Mouse (Mus musculus) heart, embryonic 11.5 days (tissue): ENCODE measurements around the gene Ncoa7. TPM values are rescaled to one million over a fixed set of nuclear protein-coding genes. Genes with fewer than 3 reads are reported as not detected.

Experiments
- ATAC-seq: fragments of 200-750 bp; cut with Nextera tagmentation; replicated peaks from 2 replicates; pipeline ENCODE4 v1.8.0; 2017; ENCODE audit warnings: moderate library complexity; ENCODE audit not compliant: insufficient number of reproducible peaks, low FRiP score, low TSS enrichment
- H3K27ac ChIP-seq: fragments of 300-500 bp; sonication (generic); 2 replicates; pipeline ENCODE4 v1.5.1; 2014; ENCODE audit warnings: mild to moderate bottlenecking, low read depth, low read length
- H3K27me3 ChIP-seq: fragments of 300-500 bp; sonication (generic); 2 replicates; pipeline ENCODE4 v1.6.1; 2014; ENCODE audit warnings: mild to moderate bottlenecking, low read length, mixed read lengths; ENCODE audit not compliant: control insufficient read depth, insufficient read depth
- H3K36me3 ChIP-seq: fragments of 300-500 bp; sonication (generic); 2 replicates; pipeline ENCODE4 v1.6.1; 2014; ENCODE audit warnings: mild to moderate bottlenecking, low read length, moderate library complexity, mixed read lengths; ENCODE audit not compliant: control insufficient read depth, insufficient read depth
- H3K4me1 ChIP-seq: fragments of 300-500 bp; sonication (generic); 2 replicates; pipeline ENCODE4 v1.6.1; 2014; ENCODE audit warnings: low read length; ENCODE audit not compliant: control insufficient read depth, insufficient read depth
- H3K4me2 ChIP-seq: fragments of 300-500 bp; sonication (generic); 2 replicates; pipeline ENCODE4 v1.6.1; 2014; ENCODE audit warnings: mild to moderate bottlenecking, moderate library complexity
- H3K4me3 ChIP-seq: fragments of 300-500 bp; sonication (generic); 2 replicates; pipeline ENCODE4 v1.5.1; 2014; ENCODE audit warnings: low read depth, low read length
- H3K9ac ChIP-seq: fragments of 300-500 bp; sonication (generic); 2 replicates; pipeline ENCODE4 v1.6.1; 2014; ENCODE audit warnings: mild to moderate bottlenecking, low read depth, low read length, moderate library complexity
- H3K9me3 ChIP-seq: fragments of 300-500 bp; sonication (generic); replicated peaks from 2 replicates; pipeline ENCODE4 v1.6.1; 2016; ENCODE audit warnings: low read length; ENCODE audit not compliant: control insufficient read depth
- WGBS: fragments of 180-500 bp; shearing (Covaris S2); extraction: QIAGEN DNeasy Blood & Tissue Kit; methylation state at CpG from one replicate; pipeline ENCODE4 v1.1.7; 2014; ENCODE audit not compliant: insufficient replicate concordance; 5-methylcytosine and 5-hydroxymethylcytosine counted together
- polyA plus RNA-seq: library from polyadenylated mRNA; unstranded; fragments of >200 nt; fragmentation: Nextera tagmentation; extraction: Ambion mirVana; gene quantifications from 2 replicates; pipeline ENCODE4 v1.2.1, GENCODE M21; 2014

Ncoa7 gene
- polyA plus RNA-seq, 1 experiment from 2014 or later: 10.1 TPM

- Histone ChIP-seq H3K9me3 (no peaks in the 10 kb centered on the region), H3K4me1 (no peaks in the 10 kb centered on the region), H3K36me3 (no peaks in the 10 kb centered on the region), H3K4me3 (peak overlapping the region; percentile 60), H3K27ac (peak overlapping the region; percentile 94), H3K4me2 (peak overlapping the region; percentile 85), H3K27me3 (no peaks in the 10 kb centered on the region), H3K9ac (peak overlapping the region; percentile 76)
- 1% methylated on average over 49 of the region's 49 CpGs for WGBS
- peak; percentile 100 for ATAC-seq
Observed at GRCm38 (mm10) chr10:30618091-30618917, 184.8 kb downstream of the Ncoa7 start.

- no peak overlapping the region for H3K27ac ChIP-seq
- no peaks in the 10 kb centered on the region for H3K36me3 ChIP-seq
- no peak overlapping the region for H3K9ac ChIP-seq
- H3K4me3 ChIP-seq: no peak overlapping the region
- H3K4me1 ChIP-seq: no peaks in the 10 kb centered on the region
- no peak for ATAC-seq
- H3K4me2 ChIP-seq: no peak overlapping the region
- H3K9me3 ChIP-seq: no peaks in the 10 kb centered on the region
- 80% methylated on average over 4 of the region's 4 CpGs for WGBS
- no peaks in the 10 kb centered on the region for H3K27me3 ChIP-seq
Observed at GRCm38 (mm10) chr10:30613039-30613438, 190.1 kb downstream of the Ncoa7 start.

GRCm38 (mm10) chr10:30609614-30610013 lies 193.5 kb downstream of the Ncoa7 start:
- ATAC-seq: no peak
- Histone ChIP-seq H3K9ac (no peak overlapping the region), H3K9me3 (no peaks in the 10 kb centered on the region), H3K4me1 (no peaks in the 10 kb centered on the region), H3K36me3 (no peaks in the 10 kb centered on the region), H3K27ac (no peak overlapping the region), H3K4me3 (no peak overlapping the region), H3K4me2 (no peak overlapping the region), H3K27me3 (no peaks in the 10 kb centered on the region)

- H3K9me3 ChIP-seq: no peaks in the 10 kb centered on the region
- 65% methylated on average over 2 of the region's 2 CpGs for WGBS
- no peaks in the 10 kb centered on the region for H3K4me1 ChIP-seq
- H3K4me2 ChIP-seq: no peak overlapping the region
- ATAC-seq: no peak
- no peaks in the 10 kb centered on the region for H3K36me3 ChIP-seq
- H3K27ac ChIP-seq: no peak overlapping the region
- H3K9ac ChIP-seq: no peak overlapping the region
- no peaks in the 10 kb centered on the region for H3K27me3 ChIP-seq
- H3K4me3 ChIP-seq: no peak overlapping the region
Observed at GRCm38 (mm10) chr10:30608109-30608508, 195.0 kb downstream of the Ncoa7 start.

GRCm38 (mm10) chr10:30600542-30600966 lies 202.6 kb downstream of the Ncoa7 start, which contains the start of gene Trmt11:
Gene Trmt11 (minus strand): TSS chr10:30600749.
- Histone ChIP-seq H3K4me3 (peak within 1 kb of the TSS; percentile 84), H3K27ac (peak within 1 kb of the TSS; percentile 63), H3K9ac (peak within 1 kb of the TSS; percentile 76), H3K27me3 (no peaks in the 10 kb centered on the region), H3K4me1 (no peaks in the 10 kb centered on the region), H3K9me3 (no peaks in the 10 kb centered on the region), H3K36me3 (peaks cover 7% of the 10 kb centered on the region), H3K4me2 (peak within 1 kb of the TSS; percentile 89)
- ATAC-seq: peak; percentile 95
- WGBS: under 1% methylated on average over 28 of the region's 28 CpGs

GRCm38 (mm10) chr10:30600094-30600534 lies 203.0 kb downstream of the Ncoa7 start:
- H3K4me1 ChIP-seq: no peaks in the 10 kb centered on the region
- H3K4me2 ChIP-seq: peak overlapping the region; percentile 89
- WGBS: under 1% methylated on average over 27 of the region's 27 CpGs
- peak overlapping the region; percentile 76 for H3K9ac ChIP-seq
- ATAC-seq: no peak; the same call in none of the 2 replicates
- H3K4me3 ChIP-seq: peak overlapping the region; percentile 84
- no peaks in the 10 kb centered on the region for H3K9me3 ChIP-seq
- no peaks in the 10 kb centered on the region for H3K27me3 ChIP-seq
- peak overlapping the region; percentile 63 for H3K27ac ChIP-seq
- peaks cover 9% of the 10 kb centered on the region for H3K36me3 ChIP-seq

- no peaks in the 10 kb centered on the region for H3K9me3 ChIP-seq
- 67% methylated on average over 5 of the region's 5 CpGs for WGBS
- H3K4me2 ChIP-seq: no peak overlapping the region
- H3K4me1 ChIP-seq: no peaks in the 10 kb centered on the region
- H3K27ac ChIP-seq: no peak overlapping the region
- H3K27me3 ChIP-seq: no peaks in the 10 kb centered on the region
- no peak overlapping the region for H3K9ac ChIP-seq
- no peak for ATAC-seq
- no peak overlapping the region for H3K4me3 ChIP-seq
- peaks cover 7% of the 10 kb centered on the region; the same call in 1 of the 2 replicates for H3K36me3 ChIP-seq
Observed at GRCm38 (mm10) chr10:30587037-30587436, 216.1 kb downstream of the Ncoa7 start.

GRCm38 (mm10) chr10:30585691-30586090 lies 217.4 kb downstream of the Ncoa7 start:
- no peak overlapping the region for H3K4me2 ChIP-seq
- no peak overlapping the region for H3K4me3 ChIP-seq
- H3K9me3 ChIP-seq: no peaks in the 10 kb centered on the region
- ATAC-seq: no peak
- H3K9ac ChIP-seq: no peak overlapping the region
- peaks cover 7% of the 10 kb centered on the region; the same call in 1 of the 2 replicates for H3K36me3 ChIP-seq
- 88% methylated on average over 1 of the region's 1 CpGs for WGBS
- no peaks in the 10 kb centered on the region for H3K27me3 ChIP-seq
- no peaks in the 10 kb centered on the region for H3K4me1 ChIP-seq
- H3K27ac ChIP-seq: no peak overlapping the region
